Mouse (Mus musculus): ENCODE measurements at regions not wholly inside any gene's neighbourhood (a gene's known extent, or its start where the extent isn't known, plus 50 kb on each side); places are given as distances from the start of the nearest gene placed in this dataset.

- Histone ChIP-seq H3K27ac (ENCODE audit: control insufficient read depth, low read depth, low read length) (no peak overlapping the region), H3K79me2 (ENCODE audit: control insufficient read depth, insufficient read depth, low read length, poor library complexity) (no peaks in the 10 kb centered on the region)
- no peak for TF ChIP-seq MXI1 (IDR thresholded peaks at IDR 0.05; ENCODE audit: low read depth, low read length)
- TF ChIP-seq TAL1 (IDR thresholded peaks at IDR 0.05; ENCODE audit: low read length): no peak
- TF ChIP-seq USF1 (IDR thresholded peaks at IDR 0.05; ENCODE audit: low read depth, low read length): no peak
- TF ChIP-seq CTCF (IDR thresholded peaks at IDR 0.05 in 2 of 3, conservative IDR thresholded peaks at IDR 0.05 in 1 of 3; ENCODE audit: control insufficient read depth in 1 of 3, insufficient read depth in 1 of 3, low read depth in 2 of 3, low read length in 3 of 3, poor library complexity in 1 of 3, severe bottlenecking in 1 of 3): no peak
- no peak for TF ChIP-seq MAX (IDR thresholded peaks at IDR 0.05; ENCODE audit: low read length)
- no peak for TF ChIP-seq UBTF (IDR thresholded peaks at IDR 0.05; ENCODE audit: borderline replicate concordance, insufficient read depth, low read depth, low read length)
- no peak for TF ChIP-seq SIN3A (IDR thresholded peaks at IDR 0.05; ENCODE audit: low read length)
- TF ChIP-seq KAT2A (conservative IDR thresholded peaks at IDR 0.05; ENCODE audit: low read depth, low read length): no peak
- TF ChIP-seq NELFE (IDR thresholded peaks at IDR 0.05; ENCODE audit: low read depth, low read length): no peak
- no peak for TF ChIP-seq ZNF384 (IDR thresholded peaks at IDR 0.05; ENCODE audit: low read depth, low read length)
- no peak for TF ChIP-seq ZMIZ1 (IDR thresholded peaks at IDR 0.05; ENCODE audit: low read depth, low read length)
- no peak for TF ChIP-seq RCOR1 (IDR thresholded peaks at IDR 0.05; ENCODE audit: low read depth, low read length)
Measured at GRCm38 (mm10) chr9:101670111-101670510, 191.5 kb upstream of the 9630041A04Rik start.

GRCm38 (mm10) chr9:101649816-101650215 is 211.8 kb upstream of the 9630041A04Rik start:
- Histone ChIP-seq H3K27me3 (ENCODE audit: control insufficient read depth in 1 of 2, insufficient read depth in 2 of 2, low read length in 2 of 2) (no peaks in the 10 kb centered on the region), H3K36me3 (ENCODE audit: control insufficient read depth in 1 of 2, insufficient read depth in 2 of 2, low read length in 2 of 2) (no peaks in the 10 kb centered on the region), H3K79me2 (ENCODE audit: control insufficient read depth, insufficient read depth, low read length, poor library complexity) (no peaks in the 10 kb centered on the region), H3K4me1 (ENCODE audit: control insufficient read depth in 1 of 2, insufficient read depth in 2 of 2, low read length in 2 of 2) (no peaks in the 10 kb centered on the region), H3K4me3 (ENCODE audit: control insufficient read depth in 1 of 2, insufficient read depth in 1 of 2, low read depth in 2 of 2, low read length in 2 of 2) (no peak overlapping the region), H3K27ac (ENCODE audit: control insufficient read depth, low read depth, low read length) (no peak overlapping the region), H3K9me3 (replicated peaks; ENCODE audit: insufficient read depth, low read length) (no peaks in the 10 kb centered on the region), H3K9ac (ENCODE audit: control insufficient read depth, low read depth, low read length, poor library complexity, severe bottlenecking) (no peak overlapping the region)
- TF ChIP-seq ZMIZ1 (IDR thresholded peaks at IDR 0.05; ENCODE audit: low read depth, low read length): no peak
- TF ChIP-seq MXI1 (IDR thresholded peaks at IDR 0.05; ENCODE audit: low read depth, low read length): no peak
- TF ChIP-seq MAFK (IDR thresholded peaks at IDR 0.05; ENCODE audit: borderline replicate concordance, low read depth, low read length): no peak
- no peak for DNase-seq (ENCODE audit: low read depth, low spot score)

More at GRCm38 (mm10) chr9:101670111-101670510, 191.5 kb upstream of the 9630041A04Rik start:
- Histone ChIP-seq H3K4me1 (ENCODE audit: control insufficient read depth in 1 of 2, insufficient read depth in 2 of 2, low read length in 2 of 2) (no peaks in the 10 kb centered on the region), H3K36me3 (ENCODE audit: control insufficient read depth in 1 of 2, insufficient read depth in 2 of 2, low read length in 2 of 2) (no peaks in the 10 kb centered on the region), H3K9ac (ENCODE audit: control insufficient read depth, low read depth, low read length, poor library complexity, severe bottlenecking) (no peak overlapping the region), H3K4me3 (ENCODE audit: control insufficient read depth in 1 of 2, insufficient read depth in 1 of 2, low read depth in 2 of 2, low read length in 2 of 2) (no peak overlapping the region), H3K9me3 (replicated peaks; ENCODE audit: insufficient read depth, low read length) (no peaks in the 10 kb centered on the region), H3K27me3 (ENCODE audit: control insufficient read depth in 1 of 2, insufficient read depth in 2 of 2, low read length in 2 of 2) (no peaks in the 10 kb centered on the region)
- no peak for DNase-seq (ENCODE audit: low read depth, low spot score)

GRCm38 (mm10) chr9:101641524-101641923 is 220.1 kb upstream of the 9630041A04Rik start:
- H3K79me2 ChIP-seq (ENCODE audit: control insufficient read depth, insufficient read depth, low read length, poor library complexity): no peaks in the 10 kb centered on the region

More at GRCm38 (mm10) chr9:101641524-101641923, 220.1 kb upstream of the 9630041A04Rik start:
- TF ChIP-seq RCOR1 (IDR thresholded peaks at IDR 0.05; ENCODE audit: low read depth, low read length): no peak
- no peak for TF ChIP-seq MAX (IDR thresholded peaks at IDR 0.05; ENCODE audit: low read length)
- TF ChIP-seq HCFC1 (IDR thresholded peaks at IDR 0.05; ENCODE audit: low read depth, low read length): no peak
- no peak for TF ChIP-seq MAFK (IDR thresholded peaks at IDR 0.05; ENCODE audit: borderline replicate concordance, low read depth, low read length)
- no peak for TF ChIP-seq UBTF (IDR thresholded peaks at IDR 0.05; ENCODE audit: borderline replicate concordance, insufficient read depth, low read depth, low read length)
- TF ChIP-seq TBP (IDR thresholded peaks at IDR 0.05; ENCODE audit: low read depth, low read length): no peak
- TF ChIP-seq ZC3H11A (IDR thresholded peaks at IDR 0.05; ENCODE audit: low read depth, low read length): no peak
- no peak for TF ChIP-seq POLR2A (IDR thresholded peaks at IDR 0.05; ENCODE audit: control insufficient read depth in 1 of 2, insufficient read depth in 1 of 2, low read depth in 1 of 2, low read length in 2 of 2, poor library complexity in 1 of 2)
- TF ChIP-seq TAL1 (IDR thresholded peaks at IDR 0.05; ENCODE audit: low read length): no peak
- TF ChIP-seq USF2 (IDR thresholded peaks at IDR 0.05; ENCODE audit: borderline replicate concordance in 1 of 2, insufficient read depth in 1 of 2, low read depth in 1 of 2, low read length in 2 of 2): no peak
- H3K9ac ChIP-seq (ENCODE audit: control insufficient read depth, low read depth, low read length, poor library complexity, severe bottlenecking): no peak overlapping the region
- no peak overlapping the region for H3K4me3 ChIP-seq (ENCODE audit: control insufficient read depth in 1 of 2, insufficient read depth in 1 of 2, low read depth in 2 of 2, low read length in 2 of 2)
- H3K27me3 ChIP-seq (ENCODE audit: control insufficient read depth in 1 of 2, insufficient read depth in 2 of 2, low read length in 2 of 2): no peaks in the 10 kb centered on the region
- no peaks in the 10 kb centered on the region for H3K9me3 ChIP-seq (replicated peaks; ENCODE audit: insufficient read depth, low read length)
- H3K36me3 ChIP-seq (ENCODE audit: control insufficient read depth in 1 of 2, insufficient read depth in 2 of 2, low read length in 2 of 2): no peaks in the 10 kb centered on the region
- H3K4me1 ChIP-seq (ENCODE audit: control insufficient read depth in 1 of 2, insufficient read depth in 2 of 2, low read length in 2 of 2): no peaks in the 10 kb centered on the region
- H3K27ac ChIP-seq (ENCODE audit: control insufficient read depth, low read depth, low read length): no peak overlapping the region
- DNase-seq (ENCODE audit: low read depth, low spot score): no peak

Measured in MEL (cell line).